Mouse (Mus musculus): ENCODE data around the gene Adcy5.

DNA sequence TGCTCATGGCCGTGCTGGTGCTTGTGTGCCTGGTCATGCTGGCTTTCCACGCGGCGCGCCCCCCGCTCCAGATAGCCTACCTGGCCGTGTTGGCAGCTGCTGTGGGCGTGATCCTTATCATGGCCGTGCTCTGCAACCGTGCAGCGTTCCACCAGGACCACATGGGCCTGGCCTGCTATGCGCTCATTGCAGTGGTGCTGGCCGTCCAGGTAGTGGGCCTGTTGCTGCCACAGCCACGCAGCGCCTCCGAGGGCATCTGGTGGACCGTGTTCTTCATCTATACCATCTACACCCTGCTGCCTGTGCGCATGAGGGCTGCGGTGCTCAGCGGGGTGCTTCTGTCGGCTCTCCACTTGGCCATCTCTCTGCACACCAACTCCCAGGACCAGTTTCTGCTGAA is 2.2 kb downstream of the Adcy5 start:
- no peak for TF ChIP-seq EP300 (IDR thresholded peaks at IDR 0.05; ENCODE audit: low read depth in 1 of 2, low read length in 2 of 2)
- no peak for TF ChIP-seq CTCF (IDR thresholded peaks at IDR 0.05 in 2 of 3, conservative IDR thresholded peaks at IDR 0.05 in 1 of 3; ENCODE audit: control insufficient read depth in 1 of 3, insufficient read depth in 1 of 3, low read depth in 2 of 3, low read length in 3 of 3, poor library complexity in 1 of 3, severe bottlenecking in 1 of 3)
- TF ChIP-seq UBTF (IDR thresholded peaks at IDR 0.05; ENCODE audit: borderline replicate concordance, insufficient read depth, low read depth, low read length), result no peak
- TF ChIP-seq MYC (IDR thresholded peaks at IDR 0.05; ENCODE audit: low read depth, low read length), result no peak
- no peak for TF ChIP-seq CHD1 (IDR thresholded peaks at IDR 0.05; ENCODE audit: low read depth, low read length)
- TF ChIP-seq POLR2A (IDR thresholded peaks at IDR 0.05; ENCODE audit: control insufficient read depth in 1 of 2, insufficient read depth in 1 of 2, low read depth in 1 of 2, low read length in 2 of 2, poor library complexity in 1 of 2), result no peak
- no peak for TF ChIP-seq ZNF384 (IDR thresholded peaks at IDR 0.05; ENCODE audit: low read depth, low read length)
- no peak for TF ChIP-seq MAZ (IDR thresholded peaks at IDR 0.05; ENCODE audit: low read depth, low read length)
- no peak for TF ChIP-seq ELF1 (IDR thresholded peaks at IDR 0.05; ENCODE audit: low read depth, low read length)
- TF ChIP-seq E2F4 (IDR thresholded peaks at IDR 0.05; ENCODE audit: borderline replicate concordance, low read depth, low read length), result no peak
- no peak for TF ChIP-seq SIN3A (IDR thresholded peaks at IDR 0.05; ENCODE audit: low read length)
- no peak for TF ChIP-seq MXI1 (IDR thresholded peaks at IDR 0.05; ENCODE audit: low read depth, low read length)
- TF ChIP-seq GABPA (IDR thresholded peaks at IDR 0.05; ENCODE audit: low read depth, low read length), result no peak

Data from MEL (cell line).